Mouse (Mus musculus) bone marrow macrophage, adult 2 months (primary cell): Measurements from ENCODE around the gene Gm13288. TPM values are rescaled to one million over a fixed set of nuclear protein-coding genes. Genes with fewer than 3 reads are reported as not detected.
"Not testable (repeated sequence)": the region's sequence is repeated elsewhere in the genome, so short reads cannot be mapped to it uniquely, and the experiment has no call there.

Source experiments
- H3K27ac ChIP-seq: 2 replicates; pipeline ENCODE4 v1.5.1; 2012; ENCODE audit warnings: low read depth, low read length; ENCODE audit not compliant: insufficient read depth
- H3K4me1 ChIP-seq: 2 replicates; pipeline ENCODE4 v1.6.1; 2012; ENCODE audit warnings: low read length; ENCODE audit not compliant: control insufficient read depth, insufficient read depth
- H3K4me3 ChIP-seq: 2 replicates; pipeline ENCODE4 v1.5.1; 2012; ENCODE audit warnings: mild to moderate bottlenecking, low read length, moderate library complexity; ENCODE audit not compliant: insufficient read depth
- CTCF ChIP-seq: IDR thresholded peaks from 2 replicates; pipeline ENCODE4 v1.5.1; 2012; ENCODE audit warnings: low read depth, mild to moderate bottlenecking, low read length, moderate library complexity
- POLR2A ChIP-seq: IDR thresholded peaks from 2 replicates; pipeline ENCODE4 v1.6.1; 2012; ENCODE audit warnings: mild to moderate bottlenecking, low read depth, low read length, borderline replicate concordance
- polyA plus RNA-seq: library from polyadenylated mRNA; stranded (reverse); fragments of >200 nt; gene quantifications from 2 replicates; pipeline ENCODE4 v1.2.4, GENCODE M21; 2012; ENCODE audit not compliant: missing spikeins, insufficient read depth, insufficient read length

Gm13288 gene
- polyA plus RNA-seq, 1 experiment: not detected

DNA sequence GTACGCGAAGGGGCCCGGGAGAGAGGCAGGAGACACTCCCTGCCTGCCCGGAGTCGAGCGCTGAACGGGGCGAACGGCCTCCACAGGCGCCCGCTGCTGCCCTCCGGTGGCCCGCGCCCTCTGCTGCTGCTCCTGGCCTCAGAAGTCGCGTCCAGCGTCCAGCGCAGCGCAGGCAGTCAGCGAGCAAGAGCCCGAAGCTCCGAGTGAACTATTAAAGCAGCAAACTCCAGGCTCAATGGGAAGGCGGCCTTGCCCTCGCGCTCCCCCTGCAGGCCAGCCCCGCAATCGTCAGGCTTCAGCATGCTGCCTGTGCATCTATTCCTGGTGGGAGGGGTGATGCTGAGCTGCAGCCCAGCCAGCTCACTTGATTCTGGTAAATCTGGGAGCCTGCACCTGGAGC lies 19.9 kb upstream of the Gm13288 start, which contains the start of gene Gm13276:
TSS of gene Gm13276 (plus strand) at position 301 of the 400 bp plus-strand sequence.
- H3K4me3 ChIP-seq, H3K4me1 ChIP-seq, H3K27ac ChIP-seq: not testable (repeated sequence)

GRCm38 (mm10) chr4:88788402-88788801 lies 16.9 kb upstream of the Gm13288 start, which contains the start of gene Gm13277:
Gm13277 (plus strand) TSS chr4:88788632.
- H3K27ac ChIP-seq, H3K4me1 ChIP-seq, H3K4me3 ChIP-seq: not testable (repeated sequence)

- H3K4me1 ChIP-seq, H3K4me3 ChIP-seq, H3K27ac ChIP-seq: not testable (repeated sequence)
These were observed 14.1 kb upstream of the Gm13288 start, which contains the start of gene Gm13278 for GRCm38 (mm10) chr4:88791250-88791649. Gm13278 (plus strand) TSS chr4:88791550.

- H3K27ac ChIP-seq, H3K4me1 ChIP-seq, H3K4me3 ChIP-seq: not testable (repeated sequence)
These were observed 11.2 kb upstream of the Gm13288 start, which contains the start of gene Gm13275 for GRCm38 (mm10) chr4:88793936-88794675. Gm13275 (plus strand) TSS chr4:88794487.

DNA sequence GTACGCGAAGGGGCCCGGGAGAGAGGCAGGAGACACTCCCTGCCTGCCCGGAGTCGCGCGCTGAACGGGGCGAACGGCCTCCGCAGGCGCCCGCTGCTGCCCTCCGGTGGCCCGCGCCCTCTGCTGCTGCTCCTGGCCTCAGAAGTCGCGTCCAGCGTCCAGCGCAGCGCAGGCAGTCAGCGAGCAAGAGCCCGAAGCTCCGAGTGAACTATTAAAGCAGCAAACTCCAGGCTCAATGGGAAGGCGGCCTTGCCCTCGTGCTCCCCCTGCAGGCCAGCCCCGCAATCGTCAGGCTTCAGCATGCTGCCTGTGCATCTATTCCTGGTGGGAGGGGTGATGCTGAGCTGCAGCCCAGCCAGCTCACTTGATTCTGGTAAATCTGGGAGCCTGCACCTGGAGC lies 8.2 kb upstream of the Gm13288 start, which contains the start of gene Gm13279:
TSS of gene Gm13279 (plus strand) at position 301 of the 400 bp plus-strand sequence.
- not testable (repeated sequence) for H3K4me3 ChIP-seq, H3K27ac ChIP-seq, H3K4me1 ChIP-seq

DNA sequence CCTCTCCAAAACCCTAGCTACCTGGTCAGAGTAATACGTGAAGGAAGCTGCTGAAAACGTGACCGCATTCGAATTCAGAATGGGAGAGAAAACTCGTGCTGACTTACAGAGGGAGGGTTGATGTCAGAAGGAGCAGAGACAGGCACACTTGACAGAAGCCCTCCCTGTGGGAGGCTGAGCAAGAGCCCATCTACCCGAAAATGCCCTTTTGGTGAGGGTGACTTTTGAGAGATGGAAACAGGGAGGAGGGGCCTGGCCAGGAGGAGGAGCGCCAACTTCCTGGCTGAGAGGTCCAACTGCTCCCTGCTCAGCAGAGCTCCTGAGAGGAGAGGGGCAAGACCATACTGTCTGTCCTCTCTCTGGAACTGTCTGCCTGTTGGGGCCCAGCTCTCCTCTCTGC lies 6.0 kb upstream of the Gm13288 start, which contains the start of gene Gm13285:
TSS of gene Gm13285 (plus strand) at position 301 of the 400 bp plus-strand sequence.
- H3K4me3 ChIP-seq, H3K4me1 ChIP-seq, H3K27ac ChIP-seq: not testable (repeated sequence)

DNA sequence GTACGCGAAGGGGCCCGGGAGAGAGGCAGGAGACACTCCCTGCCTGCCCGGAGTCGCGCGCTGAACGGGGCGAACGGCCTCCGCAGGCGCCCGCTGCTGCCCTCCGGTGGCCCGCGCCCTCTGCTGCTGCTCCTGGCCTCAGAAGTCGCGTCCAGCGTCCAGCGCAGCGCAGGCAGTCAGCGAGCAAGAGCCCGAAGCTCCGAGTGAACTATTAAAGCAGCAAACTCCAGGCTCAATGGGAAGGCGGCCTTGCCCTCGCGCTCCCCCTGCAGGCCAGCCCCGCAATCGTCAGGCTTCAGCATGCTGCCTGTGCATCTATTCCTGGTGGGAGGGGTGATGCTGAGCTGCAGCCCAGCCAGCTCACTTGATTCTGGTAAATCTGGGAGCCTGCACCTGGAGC lies 2.4 kb upstream of the Gm13288 start, which contains the start of gene Gm13287:
TSS of gene Gm13287 (plus strand) at position 301 of the 400 bp plus-strand sequence.
- not testable (repeated sequence) for H3K27ac ChIP-seq, H3K4me1 ChIP-seq
- peak within 1 kb of the TSS; percentile 17; the same call in 1 of the 2 replicates for H3K4me3 ChIP-seq

- H3K27ac ChIP-seq, H3K4me1 ChIP-seq: not testable (repeated sequence)
- 0 out of 2 replicates have a peak overlapping the region, but pooled peaks have one; percentile 14 for H3K4me3 ChIP-seq
These were observed 430 bp downstream of the Gm13288 start for GRCm38 (mm10) chr4:88805761-88806160.

DNA sequence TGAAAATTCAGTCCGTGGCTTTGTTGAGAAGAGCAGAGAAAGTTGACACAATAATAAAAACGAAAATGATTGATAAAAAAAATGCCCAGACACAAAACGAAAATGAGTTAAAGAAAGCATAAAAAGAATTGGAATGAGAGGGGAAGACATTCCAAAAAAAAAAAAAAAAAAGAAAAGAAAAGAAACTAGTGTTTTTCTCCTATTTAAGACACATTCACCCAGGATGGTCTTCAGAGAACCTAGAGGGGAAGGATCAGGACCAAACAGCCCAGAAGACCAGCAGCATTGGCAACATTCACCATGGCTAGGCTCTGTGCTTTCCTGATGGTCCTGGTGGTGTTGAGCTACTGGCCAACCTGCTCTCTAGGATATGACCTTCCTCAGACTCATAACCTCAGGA lies 10.6 kb downstream of the Gm13288 start, which contains the start of gene Ifna7:
TSS of gene Ifna7 (plus strand) at position 301 of the 400 bp plus-strand sequence.
- TF ChIP-seq CTCF: no peak
- no peak for TF ChIP-seq POLR2A
- Histone ChIP-seq H3K27ac (no peak within 1 kb of the TSS), H3K4me1 (no peaks in the 10 kb centered on the region), H3K4me3 (no peak within 1 kb of the TSS)

DNA sequence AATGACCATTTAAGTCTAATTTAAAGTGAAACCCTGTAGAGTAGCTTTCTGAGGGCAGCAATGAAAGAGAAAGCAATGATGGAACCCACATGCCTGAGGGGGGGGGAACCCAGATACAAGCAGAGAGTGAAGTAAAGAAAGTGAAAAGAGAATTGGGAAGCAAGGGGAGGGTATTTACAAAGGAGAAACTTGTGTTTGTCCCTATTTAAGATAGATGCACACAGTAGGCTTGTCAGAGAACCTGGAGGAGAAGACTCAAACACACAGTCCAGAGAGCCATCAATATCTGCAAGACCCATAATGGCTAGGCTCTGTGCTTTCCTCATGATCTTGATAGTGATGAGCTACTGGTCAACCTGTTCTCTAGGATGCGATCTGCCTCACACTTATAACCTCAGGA lies 14.3 kb downstream of the Gm13288 start, which contains the start of gene Ifna11:
TSS of gene Ifna11 (plus strand) at position 301 of the 400 bp plus-strand sequence.
- no peaks in the 10 kb centered on the region for H3K4me1 ChIP-seq
- no peak within 1 kb of the TSS for H3K27ac ChIP-seq
- H3K4me3 ChIP-seq: no peak within 1 kb of the TSS
- TF ChIP-seq POLR2A (no peak), CTCF (no peak)

- TF ChIP-seq CTCF: no peak
- no peak for TF ChIP-seq POLR2A
- H3K27ac ChIP-seq: no peak overlapping the region
- H3K4me1 ChIP-seq: no peaks in the 10 kb centered on the region
- H3K4me3 ChIP-seq: no peak overlapping the region
These were observed 17.7 kb downstream of the Gm13288 start for GRCm38 (mm10) chr4:88822995-88823394.

DNA sequence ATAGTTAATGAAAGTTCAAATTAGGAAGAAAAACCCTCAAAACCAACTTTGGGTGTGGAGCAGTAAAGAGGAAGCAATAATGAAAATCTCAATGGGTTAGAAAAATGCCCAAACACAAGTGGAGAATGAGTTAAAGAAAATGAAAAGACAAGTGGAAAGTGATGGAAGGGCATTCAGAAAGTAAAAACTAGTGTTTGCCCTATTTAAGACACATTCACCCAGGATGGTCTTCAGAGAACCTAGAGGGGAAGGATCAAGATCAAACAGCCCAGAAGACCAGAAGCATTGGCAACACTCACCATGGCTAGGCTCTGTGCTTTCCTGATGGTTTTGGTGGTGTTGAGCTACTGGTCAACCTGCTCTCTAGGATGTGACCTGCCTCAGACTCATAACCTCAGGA lies 21.8 kb downstream of the Gm13288 start, which contains the start of gene Ifna6:
TSS of gene Ifna6 (plus strand) at position 301 of the 400 bp plus-strand sequence.
- H3K4me3 ChIP-seq, H3K27ac ChIP-seq, H3K4me1 ChIP-seq: not testable (repeated sequence)
